Mouse (Mus musculus): Measurements from ENCODE around the gene Slf2. TPM values are rescaled to one million over a fixed set of nuclear protein-coding genes. Genes with fewer than 3 reads are reported as not detected.

The Slf2 gene
- polyA plus RNA-seq, 1 experiment, result 7.7 TPM

GRCm38 (mm10) chr19:45029571-45029970 is 98.6 kb downstream of the Slf2 start:
- 67% methylated on average over 9 of the region's 9 CpGs for WGBS
- TF ChIP-seq CTCF (IDR thresholded peaks at IDR 0.05; ENCODE audit: control insufficient read depth, insufficient read depth, low read length) (no peak), POLR2A (IDR thresholded peaks at IDR 0.05; ENCODE audit: borderline replicate concordance, control insufficient read depth, low read depth, low read length) (no peak)
- Histone ChIP-seq H3K4me1 (ENCODE audit: control insufficient read depth, insufficient read depth, low read length) (no peaks in the 10 kb centered on the region), H3K27ac (ENCODE audit: control insufficient read depth, insufficient read depth, low read depth, low read length, poor library complexity) (no peak overlapping the region), H3K4me3 (replicated peaks; ENCODE audit: control insufficient read depth, low read depth, low read length) (no peak overlapping the region)

GRCm38 (mm10) chr19:45030111-45030510 is 99.2 kb downstream of the Slf2 start:
- WGBS, result 23% methylated on average over 8 of the region's 8 CpGs
- no peak for TF ChIP-seq POLR2A (IDR thresholded peaks at IDR 0.05; ENCODE audit: borderline replicate concordance, control insufficient read depth, low read depth, low read length)
- peak; percentile 89 for TF ChIP-seq CTCF (IDR thresholded peaks at IDR 0.05; ENCODE audit: control insufficient read depth, insufficient read depth, low read length)
- no peak overlapping the region for H3K27ac ChIP-seq (ENCODE audit: control insufficient read depth, insufficient read depth, low read depth, low read length, poor library complexity)
- no peak overlapping the region for H3K4me3 ChIP-seq (replicated peaks; ENCODE audit: control insufficient read depth, low read depth, low read length)
- H3K4me1 ChIP-seq (ENCODE audit: control insufficient read depth, insufficient read depth, low read length), result no peaks in the 10 kb centered on the region

- 40% methylated on average over 20 of the region's 20 CpGs for WGBS
- Histone ChIP-seq H3K4me1 (ENCODE audit: control insufficient read depth, insufficient read depth, low read length) (no peaks in the 10 kb centered on the region), H3K27ac (ENCODE audit: control insufficient read depth, insufficient read depth, low read depth, low read length, poor library complexity) (no peak overlapping the region), H3K4me3 (replicated peaks; ENCODE audit: control insufficient read depth, low read depth, low read length) (peak overlapping the region; percentile 14)
- no peak for TF ChIP-seq POLR2A (IDR thresholded peaks at IDR 0.05; ENCODE audit: borderline replicate concordance, control insufficient read depth, low read depth, low read length)
- peak; percentile 77 for TF ChIP-seq CTCF (IDR thresholded peaks at IDR 0.05; ENCODE audit: control insufficient read depth, insufficient read depth, low read length)
These were observed 100.1 kb downstream of the Slf2 start for GRCm38 (mm10) chr19:45030746-45031693.

GRCm38 (mm10) chr19:45031780-45032179 is 100.8 kb downstream of the Slf2 start:
- WGBS, result 29% methylated on average over 4 of the region's 4 CpGs
- Histone ChIP-seq H3K27ac (ENCODE audit: control insufficient read depth, insufficient read depth, low read depth, low read length, poor library complexity) (no peak overlapping the region), H3K4me1 (ENCODE audit: control insufficient read depth, insufficient read depth, low read length) (no peaks in the 10 kb centered on the region), H3K4me3 (replicated peaks; ENCODE audit: control insufficient read depth, low read depth, low read length) (no peak overlapping the region)
- no peak for TF ChIP-seq POLR2A (IDR thresholded peaks at IDR 0.05; ENCODE audit: borderline replicate concordance, control insufficient read depth, low read depth, low read length)
- peak; percentile 80 for TF ChIP-seq CTCF (IDR thresholded peaks at IDR 0.05; ENCODE audit: control insufficient read depth, insufficient read depth, low read length)

Other genes with a start within 250 kb of the Slf2 start
- gene Pax2, start 175.1 kb upstream of the Slf2 start, polyA plus RNA-seq (2011; ENCODE audit: insufficient read depth, insufficient read length, low replicate concordance, missing spikeins), result not detected in 2 replicates
- 1.2 and 6.5 TPM in 2 replicates for gene Sema4g, start 58.0 kb downstream of the Slf2 start, polyA plus RNA-seq (2011; ENCODE audit: insufficient read depth, insufficient read length, low replicate concordance, missing spikeins)
- gene Twnk, start 74.5 kb downstream of the Slf2 start, polyA plus RNA-seq (2011; ENCODE audit: insufficient read depth, insufficient read length, low replicate concordance, missing spikeins), result 6.2 and 13.5 TPM in 2 replicates
- 18.7 and 23.9 TPM in 2 replicates for gene Mrpl43, start 75.3 kb downstream of the Slf2 start, polyA plus RNA-seq (2011; ENCODE audit: insufficient read depth, insufficient read length, low replicate concordance, missing spikeins)
- gene Lzts2, start 83.3 kb downstream of the Slf2 start, polyA plus RNA-seq (2011; ENCODE audit: insufficient read depth, insufficient read length, low replicate concordance, missing spikeins), result 3.1 and 11.2 TPM in 2 replicates
- not detected in 2 replicates for gene Pdzd7, start 114.6 kb downstream of the Slf2 start, polyA plus RNA-seq (2011; ENCODE audit: insufficient read depth, insufficient read length, low replicate concordance, missing spikeins)
- gene Sfxn3, start 116.4 kb downstream of the Slf2 start, polyA plus RNA-seq (2011; ENCODE audit: insufficient read depth, insufficient read length, low replicate concordance, missing spikeins), result 8.1 and 13.5 TPM in 2 replicates
- 1.4 and 2.2 TPM in 2 replicates for gene Kazald1, start 144.1 kb downstream of the Slf2 start, polyA plus RNA-seq (2011; ENCODE audit: insufficient read depth, insufficient read length, low replicate concordance, missing spikeins)
- not detected in 2 replicates for gene Tlx1, start 219.5 kb downstream of the Slf2 start, polyA plus RNA-seq (2011; ENCODE audit: insufficient read depth, insufficient read length, low replicate concordance, missing spikeins)

Measured in bone marrow, adult 2 months (tissue).